Comparison of ENCODE assay signal across 9 mouse cellular contexts in the genomic region with DNA sequence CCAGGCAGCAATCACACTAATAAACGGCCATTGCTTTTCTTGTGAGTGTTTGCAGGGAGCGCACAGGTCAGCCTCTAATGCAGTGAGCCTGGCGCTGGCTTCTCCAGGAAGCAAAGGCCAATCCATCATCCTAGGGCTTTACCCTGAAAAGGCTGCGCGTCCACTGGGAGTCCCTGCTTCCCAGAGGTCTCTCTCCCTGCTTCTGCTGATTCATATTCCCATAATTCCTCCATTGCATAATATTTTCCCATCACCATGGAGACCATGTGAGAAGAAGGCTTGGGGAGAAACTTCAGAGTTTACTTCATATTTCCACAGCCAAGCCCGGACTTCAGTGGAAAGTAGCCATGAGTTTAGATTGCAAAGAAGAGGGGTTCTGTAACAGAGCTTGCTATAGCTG. TPM values are rescaled to one million over a fixed set of nuclear protein-coding genes. Genes with fewer than 3 reads are reported as not detected.
DNase-seq lines count a peak whose midpoint lies in the region; ATAC-seq and TF ChIP-seq lines count a peak whose summit lies in the region.
"Had no signal": no experiment of that assay in that cellular context is flagged by ENCODE, and none has a peak within 500 bp of the region (broad histone marks: within the 10 kb centered on the region; RNA-seq: fewer than 3 reads in every experiment).

No protein-coding gene starts in this region.

- WGBS in embryonic facial prominence, embryonic 14.5 days, result 67% methylated on average over 6 of the region's 6 CpGs
- WGBS in embryonic facial prominence, embryonic 10.5 days, result 87% methylated on average over 6 of the region's 6 CpGs
- WGBS in heart, postnatal 0 days, result 59% methylated on average over 6 of the region's 6 CpGs
- WGBS in stomach, embryonic 16.5 days, result 19% methylated on average over 6 of the region's 6 CpGs

- peak; percentile 56; the same call in 1 of the 2 replicates for ATAC-seq in embryonic facial prominence, embryonic 14.5 days (ENCODE audit: low read depth)
- ATAC-seq in heart, postnatal 0 days (ENCODE audit: insufficient read depth, low read depth), result peak; percentile 36; the same call in 1 of the 2 replicates
- peak; percentile 92 for ATAC-seq in stomach, embryonic 16.5 days (ENCODE audit: insufficient read depth, low FRiP score)

- no peak overlapping the region for H3ac ChIP-seq in C2C12 (ENCODE audit: control insufficient read depth, insufficient read length, low read depth)

- no peak for TF ChIP-seq CTCF in C2C12 (IDR thresholded peaks at IDR 0.05; ENCODE audit: control insufficient read depth, insufficient read depth, insufficient read length)
- no peak for TF ChIP-seq CTCF in heart, postnatal 0 days (IDR thresholded peaks at IDR 0.05; ENCODE audit: low read depth)

- no peaks in the 10 kb centered on the region for H3K36me3 ChIP-seq in embryonic facial prominence, embryonic 14.5 days (ENCODE audit: control insufficient read depth, insufficient read depth, low read length)
- H3K36me3 ChIP-seq in embryonic facial prominence, embryonic 10.5 days (replicated peaks), result no peaks in the 10 kb centered on the region
- H3K36me3 ChIP-seq in C2C12 (ENCODE audit: control insufficient read depth, insufficient read depth), result no peaks in the 10 kb centered on the region
- H3K36me3 ChIP-seq in heart, postnatal 0 days (replicated peaks; ENCODE audit: control insufficient read depth, insufficient read depth, low read length), result no peaks in the 10 kb centered on the region
- no peaks in the 10 kb centered on the region for H3K36me3 ChIP-seq in stomach, embryonic 16.5 days (ENCODE audit: control insufficient read depth, insufficient read depth, low read length)

- no peak overlapping the region for H3K4me3 ChIP-seq in embryonic facial prominence, embryonic 14.5 days (ENCODE audit: low read depth, low read length)
- H3K4me3 ChIP-seq in embryonic facial prominence, embryonic 10.5 days, result no peak overlapping the region
- H3K4me3 ChIP-seq in C2C12 (ENCODE audit: insufficient read depth, poor library complexity, severe bottlenecking), result no peak overlapping the region
- H3K4me3 ChIP-seq in heart, postnatal 0 days (ENCODE audit: low read depth, low read length), result no peak overlapping the region
- H3K4me3 ChIP-seq in stomach, embryonic 16.5 days (replicated peaks; ENCODE audit: low read length), result no peak overlapping the region

- H3K9ac ChIP-seq in embryonic facial prominence, embryonic 14.5 days (ENCODE audit: low read depth, low read length), result no peak overlapping the region
- H3K9ac ChIP-seq in heart, postnatal 0 days (replicated peaks; ENCODE audit: low read depth, low read length), result no peak overlapping the region
- H3K9ac ChIP-seq in stomach, embryonic 16.5 days (ENCODE audit: low read length), result peak overlapping the region; percentile 46; the same call in 1 of the 2 replicates

- H3K79me2 ChIP-seq in C2C12 (ENCODE audit: control insufficient read depth, insufficient read depth), result no peaks in the 10 kb centered on the region

- no peak for TF ChIP-seq EP300 in heart, postnatal 0 days (IDR thresholded peaks at IDR 0.05; ENCODE audit: low read depth)

- no peak overlapping the region; the same call in 1 of the 2 replicates for H3K27ac ChIP-seq in embryonic facial prominence, embryonic 14.5 days (replicated peaks; ENCODE audit: low read depth, low read length)
- H3K27ac ChIP-seq in embryonic facial prominence, embryonic 10.5 days (replicated peaks), result no peak overlapping the region
- peak overlapping the region; percentile 46 for H3K27ac ChIP-seq in heart, postnatal 0 days (ENCODE audit: low read depth)
- peak overlapping the region; percentile 92 for H3K27ac ChIP-seq in stomach, embryonic 16.5 days (ENCODE audit: low read length)

- H3K4me2 ChIP-seq in embryonic facial prominence, embryonic 14.5 days (ENCODE audit: low read depth, low read length), result no peak overlapping the region
- no peak overlapping the region for H3K4me2 ChIP-seq in heart, postnatal 0 days (ENCODE audit: low read depth, low read length)
- 0 out of 2 replicates have a peak overlapping the region, but pooled peaks have one; percentile 11 for H3K4me2 ChIP-seq in stomach, embryonic 16.5 days (ENCODE audit: low read depth, low read length)

- H3K27me3 ChIP-seq in embryonic facial prominence, embryonic 14.5 days (replicated peaks; ENCODE audit: control insufficient read depth, insufficient read depth, low read length), result no peaks in the 10 kb centered on the region
- no peaks in the 10 kb centered on the region; the same call in 1 of the 2 replicates for H3K27me3 ChIP-seq in embryonic facial prominence, embryonic 10.5 days (replicated peaks; ENCODE audit: low read depth, poor library complexity, severe bottlenecking)
- H3K27me3 ChIP-seq in C2C12 (ENCODE audit: control insufficient read depth, insufficient read depth, insufficient read length), result no peaks in the 10 kb centered on the region
- no peaks in the 10 kb centered on the region for H3K27me3 ChIP-seq in heart, postnatal 0 days (ENCODE audit: control insufficient read depth, insufficient read depth, low read length)
- no peaks in the 10 kb centered on the region for H3K27me3 ChIP-seq in stomach, embryonic 16.5 days (ENCODE audit: control insufficient read depth, insufficient read depth, low read length)

- H3K9me3 ChIP-seq in embryonic facial prominence, embryonic 14.5 days (ENCODE audit: control insufficient read depth, low read length), result no peaks in the 10 kb centered on the region
- no peaks in the 10 kb centered on the region for H3K9me3 ChIP-seq in embryonic facial prominence, embryonic 10.5 days
- H3K9me3 ChIP-seq in heart, postnatal 0 days (replicated peaks; ENCODE audit: control insufficient read depth, low read length), result no peaks in the 10 kb centered on the region
- no peaks in the 10 kb centered on the region for H3K9me3 ChIP-seq in stomach, embryonic 16.5 days (replicated peaks; ENCODE audit: control insufficient read depth, low read length)

- DNase-seq in embryonic facial prominence, embryonic 14.5 days (ENCODE audit: low spot score), result peak; percentile 49
- DNase-seq in embryonic facial prominence, embryonic 10.5 days (ENCODE audit: low spot score), result no peak
- peak; percentile 38 for DNase-seq in heart, postnatal 0 days (ENCODE audit: low spot score)
- DNase-seq in kidney, postnatal 36 days, result peak; percentile 60 to 71
- DNase-seq in layer of hippocampus, postnatal 10 days (ENCODE audit: low spot score in 2 of 2), result no peak
- no peak for DNase-seq in frontal cortex, postnatal 25 days (ENCODE audit: low spot score in 2 of 2)

- no peaks in the 10 kb centered on the region for H3K79me3 ChIP-seq in C2C12 (ENCODE audit: low read depth)

- H3K4me1 ChIP-seq in embryonic facial prominence, embryonic 14.5 days (ENCODE audit: control insufficient read depth, insufficient read depth, low read length), result peaks cover 4% of the 10 kb centered on the region; the same call in 1 of the 2 replicates
- H3K4me1 ChIP-seq in embryonic facial prominence, embryonic 10.5 days, result peaks cover 23% of the 10 kb centered on the region
- H3K4me1 ChIP-seq in heart, postnatal 0 days (ENCODE audit: control insufficient read depth, insufficient read depth), result peaks cover 11% of the 10 kb centered on the region
- peaks cover 10% of the 10 kb centered on the region for H3K4me1 ChIP-seq in stomach, embryonic 16.5 days (ENCODE audit: control insufficient read depth, insufficient read depth, low read length)

TF ChIP-seq in C2C12, 6 proteins besides CTCF, POLR2A, EP300 and RAD21:
- TF ChIP-seq CEBPB (IDR thresholded peaks at IDR 0.05; ENCODE audit: low read depth), result peak; percentile 55
- TF ChIP-seq MYOG (IDR thresholded peaks at IDR 0.05; ENCODE audit: control insufficient read depth, extremely low read depth, insufficient read length), result no peak
TF ChIP-seq in C2C12: peak in this region for 1.

RNA-seq across cellular contexts. Expression of a gene that starts 33.2 kb away (rescaled TPM):
- 62.3 and 62.8 TPM in 2 replicates for polyA plus RNA-seq in embryonic facial prominence, embryonic 14.5 days (2014; fragmentation: Nextera tagmentation; extraction: Ambion mirVana)
- 70.6 and 74.1 TPM in 2 replicates for polyA plus RNA-seq in embryonic facial prominence, embryonic 10.5 days (2016; fragmentation: Nextera tagmentation; extraction: Ambion mirVana)
- polyA plus RNA-seq in C2C12 (2012; fragmentation: generic; extraction: Trizol), result 45.2 TPM
- total RNA-seq in heart, postnatal 0 days (2014; rRNA removed; ENCODE audit: low replicate concordance), result 69.3 and 80.6 TPM in 2 replicates
- polyA plus RNA-seq in heart, postnatal 0 days (2015; fragmentation: Nextera tagmentation; extraction: Ambion mirVana), result 61.3 and 65.2 TPM in 2 replicates
- polyA plus RNA-seq in stomach, embryonic 16.5 days (2015; fragmentation: Nextera tagmentation; extraction: Ambion mirVana), result 82.3 and 111 TPM in 2 replicates
- total RNA-seq in layer of hippocampus, postnatal 10 days (2021), result 10 to 100 TPM; 43.5 to 51.0 TPM
- total RNA-seq: common myeloid progenitor, adult 5-6 weeks had no signal

Comparison
In these comparisons a context has a peak if more than half of its experiments do, and no peak if none do; other contexts are left out.
1. DNase-seq: peak in embryonic facial prominence, embryonic 14.5 days (single experiment), heart, postnatal 0 days (single experiment) and kidney, postnatal 36 days (2 of 2); none in embryonic facial prominence, embryonic 10.5 days (single experiment), layer of hippocampus, postnatal 10 days (0 of 2) and frontal cortex, postnatal 25 days (0 of 2).
2. ATAC-seq: peak in every context shown above with its lines; median percentile 92 in stomach, embryonic 16.5 days; 56 in embryonic facial prominence, embryonic 14.5 days; 36 in heart, postnatal 0 days.
3. H3K27ac ChIP-seq: peak in heart, postnatal 0 days (single experiment) and stomach, embryonic 16.5 days (single experiment); none in embryonic facial prominence, embryonic 14.5 days (single experiment) and embryonic facial prominence, embryonic 10.5 days (single experiment).